Mouse (Mus musculus): ENCODE results near the gene Gm8011.
"Not testable (repeated sequence)": the region's sequence is repeated elsewhere in the genome, so short reads cannot be mapped to it uniquely, and the experiment has no call there.

The Gm8011 gene

GRCm38 (mm10) chr14:42463581-42463980 is at the start of gene Gm8011:
Gene Gm8011, plus strand, starts transcription at chr14:42463881.
- DNase-seq (ENCODE audit: low read depth, low spot score) = not testable (repeated sequence)

GRCm38 (mm10) chr14:42439573-42439972 is 24.1 kb upstream of the Gm8011 start, which contains the start of gene Gm8005:
Gene Gm8005, minus strand, starts transcription at chr14:42439673.
- DNase-seq (ENCODE audit: low read depth, low spot score) = not testable (repeated sequence)

- not testable (repeated sequence) for DNase-seq (ENCODE audit: low read depth, low spot score)
These were observed 38.6 kb downstream of the Gm8011 start, which contains the start of gene Gm8020 for GRCm38 (mm10) chr14:42502249-42502648. Gene Gm8020, minus strand, starts transcription at chr14:42502349.
